Mouse (Mus musculus) heart, postnatal 25 days (tissue): ENCODE measurements around the gene Eif3g. TPM values are rescaled to one million over a fixed set of nuclear protein-coding genes. Genes with fewer than 3 reads are reported as not detected.

Source experiments
- DNase-seq: peaks from one replicate; pipeline ENCODE4 v3.0.0; 2022; ENCODE audit warnings: low spot score
- intact Hi-C: fragments of 180-260 bp; cut with DNase I; formaldehyde crosslinking; loops from one replicate; pipeline ENCODE4 v1.15.1; 2025
- microRNA-seq: library from miRNA; unstranded; fragments of <30 nt; microRNA quantifications from one replicate; pipeline ENCODE4 v1.2.0, GENCODE M21; 2022
- total RNA-seq, 2 experiments: library from RNA; stranded (reverse); gene quantifications; 2 replicates each; pipeline ENCODE4 v1.2.3; 2021

Eif3g gene
- total RNA-seq, 2 experiments from 2014 or later: 97.8 to 100 TPM

- no peak for DNase-seq
- intact Hi-C loops: no loop called here
These were observed 31.5 kb downstream of the Eif3g start for GRCm38 (mm10) chr9:20866879-20867278.

- intact Hi-C loops: no loop called here
- DNase-seq: no peak
These were observed 36.2 kb downstream of the Eif3g start for GRCm38 (mm10) chr9:20862225-20862624.

GRCm38 (mm10) chr9:20861821-20862220, 36.6 kb downstream of the Eif3g start:
- intact Hi-C loops: no loop called here
- no peak for DNase-seq

- intact Hi-C loops: no loop called here
These were observed 38.5 kb downstream of the Eif3g start for GRCm38 (mm10) chr9:20859926-20860325.

GRCm38 (mm10) chr9:20857131-20857530, 41.3 kb downstream of the Eif3g start:
- intact Hi-C loops: no loop called here
- no peak for DNase-seq

More at GRCm38 (mm10) chr9:20859926-20860325, 38.5 kb downstream of the Eif3g start:
- DNase-seq: no peak

GRCm38 (mm10) chr9:20850179-20850578, 48.2 kb downstream of the Eif3g start:
- no peak for DNase-seq
- intact Hi-C loops: no loop called here

Small RNA genes within 50 kb of the gene (microRNA-seq; reads per million reads assigned to microRNA genes)
- not detected for gene Mir7081

Other genes starting within 250 kb of the Eif3g start
- 10 to 100 TPM; 18.3 to 19.2 TPM for gene Pin1, start 246.5 kb downstream of the Eif3g start, total RNA-seq
- gene Olfm2, start 152.3 kb downstream of the Eif3g start, total RNA-seq: under 1 TPM in 1 of 2 experiments, not detected in 1; 0.18 TPM
- gene Col5a3, start 83.6 kb downstream of the Eif3g start, total RNA-seq: 10 to 100 TPM; 26.1 to 30.2 TPM
- gene Rdh8, start 80.1 kb downstream of the Eif3g start, total RNA-seq: not detected
- 1 to 10 TPM; 4.0 to 4.2 TPM for gene A230050P20Rik, start 30.0 kb downstream of the Eif3g start, total RNA-seq
- 1 to 10 TPM; 3.2 to 3.3 TPM for gene Angptl6, start 18.9 kb downstream of the Eif3g start, total RNA-seq
- gene Ppan, start 10.4 kb downstream of the Eif3g start, total RNA-seq: 1 to 10 TPM; 7.0 to 9.5 TPM
- gene Dnmt1, start 61.3 kb upstream of the Eif3g start, total RNA-seq: 10 to 100 TPM; 12.4 to 12.7 TPM
- 1 to 10 TPM; 4.2 to 6.7 TPM for gene S1pr2, start 78.2 kb upstream of the Eif3g start, total RNA-seq
- 100 to 1,000 TPM; 143 to 144 TPM for gene Mrpl4, start 104.1 kb upstream of the Eif3g start, total RNA-seq
- 1 to 10 TPM; 7.7 to 9.6 TPM for gene Icam1, start 117.4 kb upstream of the Eif3g start, total RNA-seq
- under 1 TPM; 0.26 to 0.64 TPM for gene Icam4, start 130.8 kb upstream of the Eif3g start, total RNA-seq
- gene Icam5, start 133.4 kb upstream of the Eif3g start, total RNA-seq: not detected
- not detected for gene Zglp1, start 168.5 kb upstream of the Eif3g start, total RNA-seq
- under 1 TPM in 1 of 2 experiments, not detected in 1; 0.13 TPM for gene Gm49373, start 174.5 kb upstream of the Eif3g start, total RNA-seq
- 10 to 100 TPM; 33.6 to 36.5 TPM for gene Fdx1l, start 175.0 kb upstream of the Eif3g start, total RNA-seq
- gene Gm38431, start 193.4 kb upstream of the Eif3g start, total RNA-seq: 1 to 10 TPM in 1 of 2 experiments, under 1 TPM in 1; 0.86 to 1.5 TPM
- 10 to 100 TPM; 25.8 to 27.9 TPM for gene Raver1, start 193.4 kb upstream of the Eif3g start, total RNA-seq
- 1 to 10 TPM; 8.5 to 8.6 TPM for gene Tyk2, start 232.6 kb upstream of the Eif3g start, total RNA-seq